Mouse (Mus musculus) heart, embryonic 14.5 days (tissue): ENCODE data around the gene Scrt2. TPM values are rescaled to one million over a fixed set of nuclear protein-coding genes. Genes with fewer than 3 reads are reported as not detected.

ENCODE experiments used
- ATAC-seq: fragments of 200-750 bp; cut with Nextera tagmentation; 2 replicates; pipeline ENCODE4 v1.8.0; 2017; ENCODE audit warnings: low read depth, moderate TSS enrichment; ENCODE audit not compliant: insufficient number of reproducible peaks, insufficient read depth, low FRiP score
- H3K27ac ChIP-seq, 2 experiments: fragments of 200-500 bp in 1 of 2; fragments of 300-500 bp in 1 of 2; sonication (generic) in 1 of 2; replicated peaks in 1 of 2; 2 replicates each; pipeline ENCODE4 v1.5.1; 2012 to 2014; ENCODE audit warnings: low read depth in 2 of 2, low read length in 2 of 2, control low read depth in 1 of 2, mild to moderate bottlenecking in 1 of 2, mixed read lengths in 1 of 2; ENCODE audit not compliant: control insufficient read depth in 1 of 2, insufficient read depth in 1 of 2
- H3K27me3 ChIP-seq: fragments of 300-500 bp; sonication (generic); 2 replicates; pipeline ENCODE4 v1.6.1; 2014; ENCODE audit warnings: mild to moderate bottlenecking, low read length, control low read depth; ENCODE audit not compliant: control insufficient read depth, insufficient read depth
- H3K36me3 ChIP-seq: fragments of 300-500 bp; sonication (generic); 2 replicates; pipeline ENCODE4 v1.6.1; 2014; ENCODE audit warnings: mild to moderate bottlenecking, control low read depth, low read length, mixed read lengths; ENCODE audit not compliant: control insufficient read depth, insufficient read depth
- H3K4me1 ChIP-seq, 2 experiments: fragments of 200-500 bp in 1 of 2; fragments of 300-500 bp in 1 of 2; sonication (generic) in 1 of 2; 2 replicates each; pipeline ENCODE4 v1.6.1; 2012 to 2014; ENCODE audit warnings: low read length in 2 of 2, control low read depth in 1 of 2, mixed read lengths in 1 of 2; ENCODE audit not compliant: control insufficient read depth in 2 of 2, insufficient read depth in 2 of 2
- H3K4me2 ChIP-seq: fragments of 300-500 bp; sonication (generic); 2 replicates; pipeline ENCODE4 v1.6.1; 2014; ENCODE audit warnings: mild to moderate bottlenecking, low read length
- H3K4me3 ChIP-seq, 2 experiments: fragments of 200-500 bp in 1 of 2; fragments of 300-500 bp in 1 of 2; sonication (generic) in 1 of 2; 2 replicates each; pipeline ENCODE4 v1.5.1; 2012 to 2014; ENCODE audit warnings: low read length in 2 of 2, mild to moderate bottlenecking in 2 of 2, control low read depth in 1 of 2, low read depth in 1 of 2, moderate library complexity in 1 of 2; ENCODE audit not compliant: control insufficient read depth in 1 of 2, insufficient read depth in 1 of 2
- H3K9ac ChIP-seq: fragments of 300-500 bp; sonication (generic); 2 replicates; pipeline ENCODE4 v1.6.1; 2014; ENCODE audit warnings: mild to moderate bottlenecking, low read length
- H3K9me3 ChIP-seq: fragments of 300-500 bp; sonication (generic); 2 replicates; pipeline ENCODE4 v1.6.1; 2016; ENCODE audit warnings: low read length, control low read depth; ENCODE audit not compliant: control insufficient read depth
- WGBS: fragments of 180-500 bp; shearing (Covaris S2); extraction: QIAGEN DNeasy Blood & Tissue Kit; methylation state at CpG from one replicate; pipeline ENCODE4 v1.1.7; 2014; 5-methylcytosine and 5-hydroxymethylcytosine counted together
- polyA plus RNA-seq: library from polyadenylated mRNA; unstranded; fragments of >200 nt; fragmentation: Nextera tagmentation; extraction: Ambion mirVana; gene quantifications from 2 replicates; pipeline ENCODE4 v1.2.1, GENCODE M21; 2014

Gene Scrt2
- polyA plus RNA-seq, 1 experiment from 2014 or later = not detected

DNA sequence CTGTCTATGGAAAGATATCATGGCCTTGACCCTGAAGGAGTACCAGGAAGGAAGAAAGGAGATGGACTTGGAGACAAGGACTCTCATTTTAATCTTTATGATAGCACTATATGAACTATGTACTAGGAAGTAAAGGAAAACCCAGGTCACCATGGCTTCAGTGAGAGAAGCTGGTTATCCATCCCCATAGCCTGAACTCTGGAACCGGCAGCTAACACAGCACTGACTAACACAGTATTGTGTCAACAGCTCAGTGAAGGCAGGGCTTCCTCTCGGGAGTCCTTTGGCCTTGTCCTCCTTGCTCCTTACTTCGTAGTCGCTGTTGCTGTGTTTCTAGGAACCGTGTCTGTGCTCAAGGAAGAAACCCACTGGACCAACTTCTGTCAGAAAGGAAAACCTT, 28.1 kb downstream of the Scrt2 start:
- Histone ChIP-seq H3K4me1 (peaks cover 5 to 14% of the 10 kb centered on the region in 2 experiments; a peak in 3 of 4 replicates), H3K27me3 (peaks cover 5% of the 10 kb centered on the region; the same call in 1 of the 2 replicates), H3K9ac (no peak overlapping the region), H3K4me3 (no peak overlapping the region), H3K36me3 (no peaks in the 10 kb centered on the region), H3K4me2 (no peak overlapping the region), H3K27ac (no peak overlapping the region), H3K9me3 (no peaks in the 10 kb centered on the region)
- ATAC-seq = no peak
- 85% methylated on average over 5 of the region's 5 CpGs for WGBS

DNA sequence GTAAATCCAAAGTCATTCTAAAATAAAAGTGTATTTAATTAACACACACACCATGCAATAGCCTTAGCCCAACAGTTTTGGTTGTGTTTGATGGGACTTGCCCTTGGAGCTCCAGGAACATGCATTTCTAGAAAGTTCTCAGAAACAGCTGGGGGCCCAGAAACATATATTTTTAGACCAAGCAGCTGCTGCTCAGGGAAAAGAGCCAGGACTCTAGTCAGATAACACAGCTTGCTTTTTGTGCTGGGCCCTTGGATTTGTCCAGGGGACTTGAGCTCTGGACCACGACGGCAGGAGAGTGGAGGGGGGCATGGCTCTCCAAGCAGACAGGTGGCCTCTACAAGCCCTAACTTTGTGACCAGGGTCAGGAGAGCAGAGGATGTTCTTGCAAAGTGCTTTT, 30.0 kb downstream of the Scrt2 start:
- H3K9ac ChIP-seq = no peak overlapping the region; the same call in 1 of the 2 replicates
- peak overlapping the region; percentile 25; the same call in 1 of the 2 replicates for H3K4me2 ChIP-seq
- H3K27ac ChIP-seq = no peak overlapping the region
- H3K9me3 ChIP-seq = no peaks in the 10 kb centered on the region
- peaks cover 21% of the 10 kb centered on the region for H3K27me3 ChIP-seq
- WGBS = 23% methylated on average over 2 of the region's 2 CpGs
- peaks cover 2 to 16% of the 10 kb centered on the region in 2 experiments; a peak in 3 of 4 replicates for H3K4me1 ChIP-seq
- H3K4me3 ChIP-seq = no peak overlapping the region
- no peak for ATAC-seq
- H3K36me3 ChIP-seq = no peaks in the 10 kb centered on the region

DNA sequence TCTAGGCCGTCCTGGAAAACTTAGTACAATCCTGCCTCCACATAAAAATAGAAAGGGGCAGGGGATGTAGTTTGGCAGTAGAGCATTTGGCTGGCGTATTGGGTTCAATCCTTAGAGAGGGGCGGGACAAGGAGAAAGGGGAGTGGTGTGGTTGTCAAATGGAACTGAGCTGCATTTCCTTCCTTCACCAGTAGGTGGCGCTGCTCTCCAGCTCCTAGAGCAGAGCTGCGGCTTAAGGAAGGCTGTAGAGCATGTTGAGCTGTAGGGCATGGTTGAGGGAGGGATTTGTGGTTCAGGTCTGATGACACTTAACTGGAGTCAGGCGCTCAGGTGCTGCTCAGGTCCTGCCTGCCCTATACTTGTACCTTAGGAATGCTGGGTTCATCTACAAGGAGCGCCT, 30.6 kb downstream of the Scrt2 start:
- H3K36me3 ChIP-seq = no peaks in the 10 kb centered on the region
- ATAC-seq = peak; percentile 69; the same call in 1 of the 2 replicates
- peaks cover 21% of the 10 kb centered on the region for H3K27me3 ChIP-seq
- H3K27ac ChIP-seq = no peak overlapping the region
- 8% methylated on average over 7 of the region's 7 CpGs for WGBS
- H3K9me3 ChIP-seq = no peaks in the 10 kb centered on the region
- H3K4me3 ChIP-seq = no peak overlapping the region
- H3K9ac ChIP-seq = no peak overlapping the region
- H3K4me2 ChIP-seq = peak overlapping the region; percentile 25; the same call in 1 of the 2 replicates
- peaks cover 2 to 16% of the 10 kb centered on the region in 2 experiments; a peak in 3 of 4 replicates for H3K4me1 ChIP-seq

DNA sequence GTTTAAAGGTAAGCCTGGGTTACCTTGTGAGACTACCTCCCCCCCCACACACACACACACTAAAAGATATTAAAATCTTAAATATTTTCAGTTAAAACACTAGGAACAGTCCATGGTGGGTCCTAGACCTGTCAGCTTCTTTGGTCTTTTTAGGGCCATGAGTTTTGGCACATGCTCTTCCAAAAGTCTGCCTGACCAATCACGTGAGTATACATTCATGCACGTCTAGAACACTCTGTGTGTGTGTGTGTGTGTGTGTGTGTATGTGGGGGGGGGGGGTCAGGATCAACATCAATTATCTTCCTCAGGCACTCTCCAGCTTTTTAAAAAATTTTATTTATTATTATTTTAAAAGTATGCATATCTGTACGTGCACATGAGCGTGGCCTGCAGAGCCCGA, 31.2 kb downstream of the Scrt2 start:
- ATAC-seq = no peak

DNA sequence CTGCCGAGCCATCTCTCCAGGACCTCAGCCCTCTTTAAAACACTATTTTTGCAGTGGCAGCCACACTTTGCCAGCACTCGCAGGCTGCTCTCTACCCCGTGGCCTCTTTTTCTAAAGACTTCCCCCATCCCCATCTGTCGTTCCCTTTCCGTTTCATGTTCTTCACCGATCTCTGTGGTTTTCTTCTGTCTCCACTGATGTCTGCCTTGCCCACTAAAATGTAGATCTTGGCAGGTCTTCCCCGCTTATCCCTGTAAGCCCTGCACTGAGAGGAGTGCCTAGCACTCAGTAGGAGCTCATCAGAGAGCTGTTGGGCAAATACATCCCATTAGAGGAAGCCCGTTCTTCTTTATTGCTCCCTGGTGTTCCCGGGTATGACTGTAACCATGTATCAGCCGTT, 31.6 kb downstream of the Scrt2 start:
- peaks cover 21% of the 10 kb centered on the region for H3K27me3 ChIP-seq
- H3K36me3 ChIP-seq = no peaks in the 10 kb centered on the region
- no peaks in the 10 kb centered on the region for H3K9me3 ChIP-seq
- no peak overlapping the region for H3K27ac ChIP-seq
- no peak overlapping the region for H3K4me2 ChIP-seq
- H3K9ac ChIP-seq = no peak overlapping the region
- no peak for ATAC-seq
- 63% methylated on average over 10 of the region's 10 CpGs for WGBS
- peaks cover 2 to 16% of the 10 kb centered on the region in 2 experiments; a peak in 3 of 4 replicates for H3K4me1 ChIP-seq
- H3K4me3 ChIP-seq = no peak overlapping the region

More for the DNA sequence above, 31.2 kb downstream of the Scrt2 start:
- Histone ChIP-seq H3K4me3 (no peak overlapping the region), H3K9ac (no peak overlapping the region), H3K4me1 (peaks cover 2 to 16% of the 10 kb centered on the region in 2 experiments; a peak in 3 of 4 replicates), H3K27ac (no peak overlapping the region), H3K9me3 (no peaks in the 10 kb centered on the region), H3K27me3 (peaks cover 21% of the 10 kb centered on the region), H3K4me2 (no peak overlapping the region), H3K36me3 (no peaks in the 10 kb centered on the region)
- WGBS = 83% methylated on average over 5 of the region's 5 CpGs

DNA sequence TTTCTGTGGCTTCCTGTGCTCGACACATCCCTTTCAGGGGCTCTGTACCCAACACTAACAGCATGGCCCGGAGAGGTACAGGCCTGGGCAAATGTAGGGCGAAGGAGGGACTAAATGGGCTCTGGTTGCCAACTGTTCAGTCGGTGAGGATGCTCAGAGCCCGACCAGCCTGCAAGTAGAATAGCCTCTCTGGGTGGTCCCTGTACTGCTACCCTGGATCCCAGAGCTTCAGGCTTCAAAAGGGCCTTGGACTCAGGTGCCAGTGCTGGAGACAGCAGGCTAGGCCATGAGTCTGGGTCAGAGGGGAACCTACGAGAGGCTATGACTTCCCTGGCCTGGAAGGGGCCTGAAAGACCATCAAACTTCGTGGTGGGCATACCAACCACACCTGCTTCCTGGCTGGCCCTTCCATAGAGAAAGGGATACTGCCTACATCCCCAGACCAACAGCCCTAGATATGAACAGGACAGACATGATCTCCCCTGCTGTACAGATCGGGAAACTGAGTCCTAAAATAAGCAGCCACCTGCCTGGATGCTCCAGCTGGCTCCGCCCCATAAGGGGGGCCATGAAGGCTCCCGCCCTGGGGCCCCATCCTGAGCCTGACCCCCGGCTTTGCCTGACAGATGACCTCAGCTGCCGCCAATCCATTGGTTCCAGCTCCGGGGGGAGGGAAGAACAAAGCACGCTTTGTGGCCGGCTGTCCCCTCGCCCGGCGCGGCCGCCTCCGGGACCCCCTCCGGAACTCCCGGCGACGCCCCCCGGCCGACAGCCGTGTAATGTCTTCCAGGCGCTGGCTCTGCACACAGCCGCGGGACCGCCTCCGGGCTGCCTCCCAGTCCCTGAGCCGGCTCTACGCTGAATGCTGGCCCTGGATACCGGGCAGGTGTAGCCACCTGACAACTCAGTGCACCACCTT, 33.0 kb downstream of the Scrt2 start:
- peaks cover 21% of the 10 kb centered on the region for H3K27me3 ChIP-seq
- 17% methylated on average over 36 of the region's 36 CpGs for WGBS
- peaks cover 2 to 16% of the 10 kb centered on the region in 2 experiments; a peak in 3 of 4 replicates for H3K4me1 ChIP-seq
- peak overlapping the region; percentile 46; the same call in 1 of the 2 replicates for H3K9ac ChIP-seq
- no peaks in the 10 kb centered on the region for H3K36me3 ChIP-seq
- H3K9me3 ChIP-seq = no peaks in the 10 kb centered on the region
- H3K4me3 ChIP-seq = peak overlapping the region in 1 of 2 experiments; percentile 21; a peak in 2 of 4 replicates
- no peak overlapping the region for H3K27ac ChIP-seq
- no peak for ATAC-seq
- H3K4me2 ChIP-seq = peak overlapping the region; percentile 57

DNA sequence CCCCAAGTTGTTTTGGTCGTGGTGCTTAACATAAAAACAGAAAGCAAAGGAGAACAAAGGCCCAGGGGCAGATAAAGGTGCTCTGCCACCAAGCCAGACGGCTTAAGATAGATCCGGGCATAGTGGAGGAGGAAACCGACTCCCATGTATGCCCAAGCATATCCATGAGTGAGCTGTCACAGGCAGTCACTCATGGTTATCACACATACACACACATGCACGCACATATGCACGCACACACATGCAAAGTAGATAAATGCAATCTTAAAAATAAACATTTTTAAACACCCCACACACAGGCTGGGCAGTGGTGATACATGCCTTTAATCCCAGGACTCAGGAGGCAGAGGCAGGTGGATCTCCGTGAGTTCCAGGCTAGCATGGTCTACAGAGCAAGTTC, 36.4 kb downstream of the Scrt2 start:
- no peak overlapping the region for H3K4me2 ChIP-seq
- no peak overlapping the region for H3K27ac ChIP-seq
- no peaks in the 10 kb centered on the region for H3K9me3 ChIP-seq
- H3K4me1 ChIP-seq = peaks cover 0 to 8% of the 10 kb centered on the region in 2 experiments; a peak in 3 of 4 replicates
- ATAC-seq = no peak
- no peak overlapping the region for H3K9ac ChIP-seq
- 65% methylated on average over 7 of the region's 7 CpGs for WGBS
- H3K36me3 ChIP-seq = no peaks in the 10 kb centered on the region
- H3K27me3 ChIP-seq = peaks cover 24% of the 10 kb centered on the region
- no peak overlapping the region for H3K4me3 ChIP-seq
